Mouse (Mus musculus): ENCODE measurements around the gene Insl3. TPM values are rescaled to one million over a fixed set of nuclear protein-coding genes. Genes with fewer than 3 reads are reported as not detected.

Insl3 gene
- polyA plus RNA-seq, 1 experiment from 2014 or later = not detected

- Histone ChIP-seq H3K9me3 (replicated peaks) (no peaks in the 10 kb centered on the region), H3K4me2 (peak overlapping the region; percentile 47), H3K36me3 (ENCODE audit: poor library complexity, severe bottlenecking) (no peaks in the 10 kb centered on the region), H3K4me3 (peak overlapping the region; percentile 25), H3K27ac (no peak overlapping the region), H3K27me3 (peaks cover 89% of the 10 kb centered on the region), H3K4me1 (0 out of 2 replicates have a peak, but pooled peaks cover 8% of the 10 kb centered on the region), H3K9ac (0 out of 2 replicates have a peak overlapping the region, but pooled peaks have one; percentile 19)
- WGBS = 10% methylated on average over 16 of the region's 16 CpGs
- no peak for ATAC-seq
These were observed 9.9 kb upstream of the Insl3 start for GRCm38 (mm10) chr8:71679116-71679515.

- Histone ChIP-seq H3K27ac (no peak overlapping the region), H3K4me2 (peak overlapping the region; percentile 47), H3K4me1 (0 out of 2 replicates have a peak, but pooled peaks cover 8% of the 10 kb centered on the region), H3K27me3 (peaks cover 92% of the 10 kb centered on the region), H3K9ac (0 out of 2 replicates have a peak overlapping the region, but pooled peaks have one; percentile 19), H3K36me3 (ENCODE audit: poor library complexity, severe bottlenecking) (no peaks in the 10 kb centered on the region), H3K4me3 (peak overlapping the region; percentile 25), H3K9me3 (replicated peaks) (no peaks in the 10 kb centered on the region)
- 3% methylated on average over 45 of the region's 46 CpGs for WGBS
- ATAC-seq = no peak
These were observed 9.4 kb upstream of the Insl3 start for GRCm38 (mm10) chr8:71679550-71680168.

GRCm38 (mm10) chr8:71680471-71680870, 8.5 kb upstream of the Insl3 start:
- no peak for ATAC-seq
- Histone ChIP-seq H3K4me2 (0 out of 2 replicates have a peak overlapping the region, but pooled peaks have one; percentile 4), H3K36me3 (ENCODE audit: poor library complexity, severe bottlenecking) (no peaks in the 10 kb centered on the region), H3K9ac (no peak overlapping the region), H3K27ac (no peak overlapping the region), H3K9me3 (replicated peaks) (no peaks in the 10 kb centered on the region), H3K4me3 (no peak overlapping the region), H3K4me1 (0 out of 2 replicates have a peak, but pooled peaks cover 8% of the 10 kb centered on the region), H3K27me3 (peaks cover 95% of the 10 kb centered on the region)
- WGBS = 4% methylated on average over 21 of the region's 21 CpGs

GRCm38 (mm10) chr8:71681369-71681915, 7.6 kb upstream of the Insl3 start:
- Histone ChIP-seq H3K27ac (no peak overlapping the region), H3K4me3 (no peak overlapping the region), H3K9me3 (replicated peaks) (no peaks in the 10 kb centered on the region), H3K4me2 (no peak overlapping the region), H3K27me3 (peaks cover 99% of the 10 kb centered on the region), H3K9ac (no peak overlapping the region), H3K36me3 (ENCODE audit: poor library complexity, severe bottlenecking) (no peaks in the 10 kb centered on the region), H3K4me1 (peaks cover 9% of the 10 kb centered on the region)
- WGBS = 4% methylated on average over 17 of the region's 18 CpGs
- no peak for ATAC-seq

- 56% methylated on average over 12 of the region's 12 CpGs for WGBS
- peaks cover 100% of the 10 kb centered on the region for H3K27me3 ChIP-seq
- no peak for ATAC-seq
These were observed 6.2 kb upstream of the Insl3 start for GRCm38 (mm10) chr8:71682832-71683231.

GRCm38 (mm10) chr8:71684701-71685100, 4.3 kb upstream of the Insl3 start:
- no peak for ATAC-seq
- Histone ChIP-seq H3K27ac (no peak overlapping the region), H3K4me2 (no peak overlapping the region), H3K36me3 (ENCODE audit: poor library complexity, severe bottlenecking) (no peaks in the 10 kb centered on the region), H3K4me1 (peaks cover 14% of the 10 kb centered on the region), H3K27me3 (peaks cover 100% of the 10 kb centered on the region), H3K4me3 (no peak overlapping the region), H3K9me3 (replicated peaks) (no peaks in the 10 kb centered on the region), H3K9ac (no peak overlapping the region)
- 11% methylated on average over 10 of the region's 10 CpGs for WGBS

More at GRCm38 (mm10) chr8:71682832-71683231, 6.2 kb upstream of the Insl3 start:
- H3K4me3 ChIP-seq = no peak overlapping the region
- H3K36me3 ChIP-seq (ENCODE audit: poor library complexity, severe bottlenecking) = no peaks in the 10 kb centered on the region
- H3K4me2 ChIP-seq = no peak overlapping the region
- no peaks in the 10 kb centered on the region for H3K9me3 ChIP-seq (replicated peaks)
- peaks cover 14% of the 10 kb centered on the region for H3K4me1 ChIP-seq
- no peak overlapping the region for H3K9ac ChIP-seq
- H3K27ac ChIP-seq = no peak overlapping the region

- peak overlapping the region; percentile 45 for H3K9ac ChIP-seq
- no peaks in the 10 kb centered on the region for H3K36me3 ChIP-seq (ENCODE audit: poor library complexity, severe bottlenecking)
- ATAC-seq = peak; percentile 41
- peak overlapping the region; percentile 56 for H3K4me2 ChIP-seq
- H3K4me1 ChIP-seq = peaks cover 14% of the 10 kb centered on the region
- no peaks in the 10 kb centered on the region for H3K9me3 ChIP-seq (replicated peaks)
- peaks cover 100% of the 10 kb centered on the region for H3K27me3 ChIP-seq
- peak overlapping the region; percentile 33 for H3K4me3 ChIP-seq
- under 1% methylated on average over 28 of the region's 29 CpGs for WGBS
- no peak overlapping the region for H3K27ac ChIP-seq
These were observed 3.4 kb upstream of the Insl3 start for GRCm38 (mm10) chr8:71685573-71685972.

- Histone ChIP-seq H3K4me3 (peak overlapping the region; percentile 33), H3K9me3 (replicated peaks) (no peaks in the 10 kb centered on the region), H3K36me3 (ENCODE audit: poor library complexity, severe bottlenecking) (no peaks in the 10 kb centered on the region), H3K9ac (0 out of 2 replicates have a peak overlapping the region, but pooled peaks have one; percentile 45), H3K27ac (no peak overlapping the region), H3K4me1 (peaks cover 14% of the 10 kb centered on the region), H3K4me2 (peak overlapping the region; percentile 56), H3K27me3 (peaks cover 100% of the 10 kb centered on the region)
- WGBS = under 1% methylated on average over 23 of the region's 23 CpGs
- ATAC-seq = peak; percentile 62
These were observed 2.8 kb upstream of the Insl3 start for GRCm38 (mm10) chr8:71686143-71686734.

GRCm38 (mm10) chr8:71687616-71688015, 1.4 kb upstream of the Insl3 start:
- H3K4me1 ChIP-seq = peaks cover 17% of the 10 kb centered on the region
- under 1% methylated on average over 8 of the region's 8 CpGs for WGBS
- H3K36me3 ChIP-seq (ENCODE audit: poor library complexity, severe bottlenecking) = no peaks in the 10 kb centered on the region
- no peak overlapping the region for H3K9ac ChIP-seq
- no peaks in the 10 kb centered on the region for H3K9me3 ChIP-seq (replicated peaks)
- no peak overlapping the region for H3K27ac ChIP-seq
- no peak for ATAC-seq
- H3K27me3 ChIP-seq = peaks cover 100% of the 10 kb centered on the region
- no peak overlapping the region for H3K4me2 ChIP-seq
- no peak overlapping the region for H3K4me3 ChIP-seq

- Histone ChIP-seq H3K27ac (no peak overlapping the region), H3K4me1 (peaks cover 12% of the 10 kb centered on the region), H3K4me2 (0 out of 2 replicates have a peak overlapping the region, but pooled peaks have one; percentile 16), H3K27me3 (peaks cover 96% of the 10 kb centered on the region), H3K9ac (no peak overlapping the region), H3K9me3 (replicated peaks) (no peaks in the 10 kb centered on the region), H3K36me3 (ENCODE audit: poor library complexity, severe bottlenecking) (no peaks in the 10 kb centered on the region), H3K4me3 (peak overlapping the region; percentile 10; the same call in 1 of the 2 replicates)
- WGBS = 2% methylated on average over 30 of the region's 30 CpGs
- ATAC-seq = peak; percentile 26
These were observed 3.5 kb downstream of the Insl3 start for GRCm38 (mm10) chr8:71692509-71692908.

- H3K27ac ChIP-seq = no peak overlapping the region
- peak; percentile 59; the same call in 1 of the 2 replicates for ATAC-seq
- H3K27me3 ChIP-seq = peaks cover 91% of the 10 kb centered on the region
These were observed 4.4 kb downstream of the Insl3 start for GRCm38 (mm10) chr8:71693166-71694041.

More at GRCm38 (mm10) chr8:71693166-71694041, 4.4 kb downstream of the Insl3 start:
- Histone ChIP-seq H3K4me3 (0 out of 2 replicates have a peak overlapping the region, but pooled peaks have one; percentile 11), H3K9ac (no peak overlapping the region), H3K9me3 (replicated peaks) (no peaks in the 10 kb centered on the region), H3K4me1 (peaks cover 12% of the 10 kb centered on the region), H3K36me3 (ENCODE audit: poor library complexity, severe bottlenecking) (no peaks in the 10 kb centered on the region), H3K4me2 (peak overlapping the region; percentile 27)
- 9% methylated on average over 68 of the region's 68 CpGs for WGBS
